Mouse (Mus musculus) midbrain, embryonic 15.5 days (tissue): ENCODE results near the gene Pramef17. TPM values are rescaled to one million over a fixed set of nuclear protein-coding genes. Genes with fewer than 3 reads are reported as not detected.
"Not testable (repeated sequence)": the region's sequence is repeated elsewhere in the genome, so short reads cannot be mapped to it uniquely, and the experiment has no call there.

Experiments
- ATAC-seq: fragments of 200-750 bp; cut with Nextera tagmentation; replicated peaks from 2 replicates; pipeline ENCODE4 v1.8.0; 2017; ENCODE audit warnings: moderate TSS enrichment
- H3K27ac ChIP-seq: fragments of 300-500 bp; sonication (generic); 2 replicates; pipeline ENCODE4 v1.5.1; 2015; ENCODE audit warnings: mild to moderate bottlenecking, inconsistent platforms
- H3K27me3 ChIP-seq: fragments of 300-500 bp; sonication (generic); replicated peaks from 2 replicates; pipeline ENCODE4 v1.6.1; 2015; ENCODE audit warnings: inconsistent platforms
- H3K36me3 ChIP-seq: fragments of 300-500 bp; sonication (generic); replicated peaks from 2 replicates; pipeline ENCODE4 v1.6.1; 2015; ENCODE audit warnings: inconsistent platforms
- H3K4me1 ChIP-seq: fragments of 300-500 bp; sonication (generic); 2 replicates; pipeline ENCODE4 v1.6.1; 2015; ENCODE audit warnings: inconsistent platforms
- H3K4me2 ChIP-seq: fragments of 300-500 bp; sonication (generic); 2 replicates; pipeline ENCODE4 v1.6.1; 2015; ENCODE audit warnings: inconsistent platforms, mild to moderate bottlenecking, moderate library complexity
- H3K4me3 ChIP-seq: fragments of 300-500 bp; sonication (generic); 2 replicates; pipeline ENCODE4 v1.5.1; 2015; ENCODE audit warnings: mild to moderate bottlenecking, inconsistent platforms
- H3K9ac ChIP-seq: fragments of 300-500 bp; sonication (generic); 2 replicates; pipeline ENCODE4 v1.6.1; 2015; ENCODE audit warnings: mild to moderate bottlenecking, inconsistent platforms
- H3K9me3 ChIP-seq: fragments of 300-500 bp; sonication (generic); 2 replicates; pipeline ENCODE4 v1.6.1; 2016; ENCODE audit warnings: inconsistent platforms
- WGBS: fragments of 180-500 bp; shearing (Covaris S2); methylation state at CpG from one replicate; pipeline ENCODE4 v1.1.7; 2015; ENCODE audit warnings: mixed read lengths; 5-methylcytosine and 5-hydroxymethylcytosine counted together
- polyA plus RNA-seq: library from polyadenylated mRNA; unstranded; fragments of >200 nt; fragmentation: Nextera tagmentation; extraction: Ambion mirVana; gene quantifications from 2 replicates; pipeline ENCODE4 v1.2.1, GENCODE M21; 2015

The Pramef17 gene
- not detected in 2 replicates for polyA plus RNA-seq

GRCm38 (mm10) chr4:143994269-143994668 lies at the start of gene Pramef17:
Gene Pramef17 (minus strand): TSS chr4:143994369.
- not testable (repeated sequence) for H3K27ac ChIP-seq, H3K27me3 ChIP-seq
- 63% methylated on average over 3 of the region's 3 CpGs for WGBS

GRCm38 (mm10) chr4:143988126-143988525 lies 6.0 kb downstream of the Pramef17 start:
- not testable (repeated sequence) for ATAC-seq, H3K4me1 ChIP-seq, H3K4me3 ChIP-seq, H3K9ac ChIP-seq, H3K4me2 ChIP-seq, H3K27me3 ChIP-seq, H3K27ac ChIP-seq, H3K9me3 ChIP-seq, H3K36me3 ChIP-seq
- WGBS: 94% methylated on average over 17 of the region's 17 CpGs

More at GRCm38 (mm10) chr4:143994269-143994668, at the start of gene Pramef17:
- not testable (repeated sequence) for H3K4me3 ChIP-seq, H3K4me1 ChIP-seq, H3K4me2 ChIP-seq, ATAC-seq, H3K36me3 ChIP-seq, H3K9me3 ChIP-seq, H3K9ac ChIP-seq

GRCm38 (mm10) chr4:143987475-143987941 lies 6.7 kb downstream of the Pramef17 start:
- H3K36me3 ChIP-seq, H3K4me3 ChIP-seq, H3K27me3 ChIP-seq, H3K4me2 ChIP-seq, H3K9ac ChIP-seq, ATAC-seq, H3K27ac ChIP-seq, H3K9me3 ChIP-seq, H3K4me1 ChIP-seq: not testable (repeated sequence)
- WGBS: 96% methylated on average over 12 of the region's 17 CpGs

DNA sequence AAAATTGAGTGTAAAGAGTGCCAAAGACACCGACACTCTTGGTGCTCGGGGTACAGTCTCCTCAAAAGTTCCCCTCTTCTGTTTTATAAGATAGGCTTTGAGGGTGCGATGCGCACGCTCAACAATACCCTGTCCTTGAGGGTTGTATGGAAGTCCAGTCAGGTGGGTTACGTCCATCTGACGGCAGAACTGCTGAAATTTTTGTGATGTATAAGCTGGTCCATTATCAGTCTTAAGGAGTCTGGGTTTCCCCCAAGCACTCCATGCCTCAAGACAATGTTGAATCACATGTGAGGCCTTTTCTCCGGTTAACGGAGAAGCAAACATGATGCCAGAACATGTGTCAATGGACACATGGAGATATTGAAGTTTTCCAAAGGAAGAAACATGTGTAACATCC lies 8.4 kb downstream of the Pramef17 start:
- not testable (repeated sequence) for H3K9ac ChIP-seq, H3K9me3 ChIP-seq, H3K27me3 ChIP-seq, H3K4me1 ChIP-seq, H3K27ac ChIP-seq, ATAC-seq, H3K36me3 ChIP-seq, H3K4me2 ChIP-seq, H3K4me3 ChIP-seq
- 97% methylated on average over 4 of the region's 9 CpGs for WGBS

- not testable (repeated sequence) for H3K9ac ChIP-seq, H3K4me3 ChIP-seq, H3K9me3 ChIP-seq, H3K27ac ChIP-seq, H3K36me3 ChIP-seq, ATAC-seq, H3K4me1 ChIP-seq, H3K4me2 ChIP-seq, H3K27me3 ChIP-seq
- WGBS: no CpG with 5 or more reads among the region's 7 CpGs
These were observed 9.0 kb downstream of the Pramef17 start for GRCm38 (mm10) chr4:143985165-143985564.

DNA sequence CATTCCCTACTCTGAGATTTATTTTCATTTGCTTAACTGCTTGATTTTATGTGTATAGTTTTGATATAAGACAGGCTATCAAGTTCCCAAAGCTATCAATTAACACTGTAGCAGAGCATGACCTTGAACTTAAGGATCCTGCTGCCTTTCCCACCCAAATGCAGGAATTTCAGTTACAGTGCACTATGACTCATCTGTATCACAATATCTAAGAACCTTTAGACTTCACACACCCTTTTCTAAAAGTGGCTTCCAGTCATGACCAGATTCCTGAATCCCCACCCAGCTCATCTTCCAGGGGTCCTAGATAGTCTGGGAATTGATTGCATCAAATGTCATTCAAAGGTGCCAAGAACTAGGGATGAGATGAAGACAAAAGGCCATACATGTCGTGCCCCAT lies 10.7 kb downstream of the Pramef17 start:
- ATAC-seq, H3K9me3 ChIP-seq, H3K27ac ChIP-seq, H3K27me3 ChIP-seq, H3K9ac ChIP-seq, H3K36me3 ChIP-seq, H3K4me3 ChIP-seq, H3K4me2 ChIP-seq, H3K4me1 ChIP-seq: not testable (repeated sequence)
- WGBS: 60% methylated on average over 1 of the region's 1 CpGs

DNA sequence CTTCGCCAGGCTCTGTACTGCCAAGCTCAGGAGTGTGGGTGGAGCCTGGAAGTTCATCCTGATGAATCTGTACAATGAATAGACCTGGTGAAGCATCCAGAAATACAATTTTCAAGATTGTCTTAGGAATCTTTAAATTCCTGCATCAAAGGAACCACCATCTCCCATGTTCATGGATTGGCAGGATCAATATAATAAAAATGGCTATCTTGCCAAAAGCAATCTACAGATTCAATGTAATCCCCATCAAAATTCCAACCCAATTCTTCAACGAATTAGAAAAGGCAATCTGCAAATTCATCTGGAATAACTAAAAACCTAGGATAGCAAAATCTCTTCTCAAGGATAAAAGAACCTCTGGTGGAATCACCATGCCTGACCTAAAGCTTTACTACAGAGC lies 27.3 kb downstream of the Pramef17 start, which contains the start of gene Gm13101:
Gene Gm13101 (minus strand): TSS at position 101 of the 400 bp plus-strand sequence.
- WGBS: 59% methylated on average over 2 of the region's 2 CpGs
- not testable (repeated sequence) for H3K9ac ChIP-seq, H3K4me1 ChIP-seq, H3K27ac ChIP-seq, H3K9me3 ChIP-seq, H3K4me2 ChIP-seq, H3K4me3 ChIP-seq, H3K27me3 ChIP-seq, ATAC-seq, H3K36me3 ChIP-seq

- WGBS: 84% methylated on average over 1 of the region's 1 CpGs
- not testable (repeated sequence) for ATAC-seq
These were observed 43.3 kb downstream of the Pramef17 start, which contains the start of gene Pramef25 for GRCm38 (mm10) chr4:143950916-143951315. Gene Pramef25 (minus strand): TSS chr4:143951016.

More at GRCm38 (mm10) chr4:143950916-143951315, 43.3 kb downstream of the Pramef17 start, which contains the start of gene Pramef25:
- not testable (repeated sequence) for H3K27ac ChIP-seq, H3K4me3 ChIP-seq, H3K9ac ChIP-seq, H3K4me2 ChIP-seq, H3K27me3 ChIP-seq, H3K4me1 ChIP-seq, H3K36me3 ChIP-seq
- H3K9me3 ChIP-seq: peaks cover 13% of the 10 kb centered on the region; the same call in 1 of the 2 replicates

Other genes with a start within 250 kb of the Pramef17 start
- gene Gm13023, start 205.0 kb downstream of the Pramef17 start, polyA plus RNA-seq: not detected in 2 replicates
- not detected in 2 replicates for gene Gm13084, start 178.3 kb downstream of the Pramef17 start, polyA plus RNA-seq
- gene Gm13103, start 147.9 kb downstream of the Pramef17 start, polyA plus RNA-seq: not detected in 2 replicates
- gene Pramef6, start 94.0 kb downstream of the Pramef17 start, polyA plus RNA-seq: not detected in 2 replicates
- not detected in 2 replicates for gene Pramef25, start 43.4 kb downstream of the Pramef17 start, polyA plus RNA-seq
- gene Gm13101, start 27.4 kb downstream of the Pramef17 start, polyA plus RNA-seq: not detected in 2 replicates
- not detected in 2 replicates for gene Pramel4, start 64.8 kb upstream of the Pramef17 start, polyA plus RNA-seq
- not detected in 2 replicates for gene Gm13102, start 112.1 kb upstream of the Pramef17 start, polyA plus RNA-seq
- not detected in 2 replicates for gene Oog3, start 168.3 kb upstream of the Pramef17 start, polyA plus RNA-seq
- gene Oog2, start 196.3 kb upstream of the Pramef17 start, polyA plus RNA-seq: not detected in 2 replicates
- gene C87977, start 218.9 kb upstream of the Pramef17 start, polyA plus RNA-seq: not detected in 2 replicates